Mouse (Mus musculus) embryo, embryonic 11 days (tissue): ENCODE measurements around the gene Ankrd22.

Experiments used
- DNase-seq: peaks from one replicate; pipeline ENCODE4 v3.0.0-alpha.2; 2015

The Ankrd22 gene

DNA sequence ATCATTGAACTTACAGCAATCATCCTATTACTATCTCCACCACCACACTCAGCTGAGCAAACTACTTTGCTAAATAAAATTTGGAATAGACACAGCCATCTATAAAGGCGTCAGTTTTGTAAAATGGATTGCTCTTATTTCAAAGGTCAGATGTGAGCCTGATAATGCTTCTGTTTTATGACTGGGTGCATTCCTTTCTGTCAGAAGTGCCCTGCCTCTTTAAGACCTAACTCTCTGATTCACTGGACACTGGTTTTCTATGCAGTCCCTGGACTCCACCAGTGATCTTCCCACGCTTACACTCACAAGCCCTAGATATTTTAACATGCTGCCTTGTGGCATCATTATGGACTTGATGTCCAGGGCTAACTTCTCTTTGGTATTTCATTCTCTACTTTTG lies 87.7 kb downstream of the Ankrd22 start:
- no peak for DNase-seq

DNA sequence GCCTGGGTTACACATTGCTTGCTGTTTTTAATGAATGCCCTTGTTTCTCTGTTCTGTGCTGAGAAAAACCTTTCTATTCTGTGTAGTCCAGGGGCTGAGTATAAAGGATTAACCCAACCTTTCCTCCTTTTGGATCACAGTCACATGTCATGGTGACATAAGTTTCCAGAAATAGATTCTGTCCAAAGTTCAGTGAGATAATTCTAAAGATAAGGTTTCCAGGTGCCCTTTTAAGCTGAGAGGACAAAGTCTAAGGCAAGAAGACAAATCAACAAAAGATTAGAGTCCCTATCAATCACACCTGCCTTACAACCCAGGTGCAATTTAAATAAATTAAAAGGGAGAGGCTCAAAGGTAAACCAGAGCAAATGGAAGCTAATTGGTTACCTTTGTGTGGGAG lies 91.6 kb downstream of the Ankrd22 start:
- no peak for DNase-seq
